Mouse (Mus musculus): ENCODE measurements at regions not wholly inside any gene's neighbourhood (a gene's known extent, or its start where the extent isn't known, plus 50 kb on each side); places are given as distances from the start of the nearest gene placed in this dataset.

DNA sequence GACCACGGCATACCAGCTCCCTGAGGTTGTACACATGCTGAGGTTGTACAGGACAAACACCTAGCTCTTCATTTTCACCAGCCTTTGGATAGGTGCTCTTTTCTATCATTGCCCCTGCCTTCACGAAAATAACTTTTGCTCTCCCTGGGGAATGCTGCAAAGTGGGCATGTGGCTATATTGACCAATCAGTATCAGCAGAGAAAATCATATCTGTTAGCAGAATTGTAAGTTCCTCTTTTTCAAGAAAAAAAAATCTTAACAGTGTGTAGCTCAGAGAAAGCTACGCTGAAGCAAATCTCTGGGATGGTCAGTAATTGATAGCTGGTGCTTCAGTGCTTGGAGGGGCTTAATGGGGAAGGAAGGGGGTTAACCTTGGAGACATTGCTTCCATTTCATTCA is 319.6 kb upstream of the 5930422O12Rik start:
- Histone ChIP-seq H3K9me3 (no peaks in the 10 kb centered on the region), H3K4me1 (replicated peaks) (no peaks in the 10 kb centered on the region), H3K36me3 (no peaks in the 10 kb centered on the region), H3K9ac (replicated peaks) (no peak overlapping the region), H3K27me3 (no peaks in the 10 kb centered on the region), H3K4me3 (replicated peaks) (no peak overlapping the region), H3K27ac (no peak overlapping the region), H3K4me2 (no peak overlapping the region)
- no peak for ATAC-seq (ENCODE audit: insufficient number of reproducible peaks, insufficient read depth, low FRiP score, low TSS enrichment, low read depth)
- WGBS, result 81% methylated on average over 3 of the region's 3 CpGs

- Histone ChIP-seq H3K4me3 (replicated peaks) (no peak overlapping the region), H3K9ac (replicated peaks) (no peak overlapping the region), H3K36me3 (no peaks in the 10 kb centered on the region), H3K9me3 (no peaks in the 10 kb centered on the region), H3K4me1 (replicated peaks) (no peaks in the 10 kb centered on the region), H3K27me3 (no peaks in the 10 kb centered on the region), H3K4me2 (no peak overlapping the region), H3K27ac (no peak overlapping the region)
- ATAC-seq (ENCODE audit: insufficient number of reproducible peaks, insufficient read depth, low FRiP score, low TSS enrichment, low read depth), result no peak
- 70% methylated on average over 17 of the region's 17 CpGs for WGBS
These were observed 313.0 kb upstream of the 5930422O12Rik start for GRCm38 (mm10) chr8:33115271-33116236.

- WGBS, result 88% methylated on average over 3 of the region's 3 CpGs
- Histone ChIP-seq H3K36me3 (no peaks in the 10 kb centered on the region), H3K4me2 (no peak overlapping the region), H3K27ac (no peak overlapping the region), H3K4me3 (replicated peaks) (no peak overlapping the region), H3K9ac (replicated peaks) (no peak overlapping the region), H3K9me3 (no peaks in the 10 kb centered on the region), H3K4me1 (replicated peaks) (no peaks in the 10 kb centered on the region), H3K27me3 (no peaks in the 10 kb centered on the region)
- ATAC-seq (ENCODE audit: insufficient number of reproducible peaks, insufficient read depth, low FRiP score, low TSS enrichment, low read depth), result no peak
These were observed 305.4 kb upstream of the 5930422O12Rik start for GRCm38 (mm10) chr8:33123061-33123587.

DNA sequence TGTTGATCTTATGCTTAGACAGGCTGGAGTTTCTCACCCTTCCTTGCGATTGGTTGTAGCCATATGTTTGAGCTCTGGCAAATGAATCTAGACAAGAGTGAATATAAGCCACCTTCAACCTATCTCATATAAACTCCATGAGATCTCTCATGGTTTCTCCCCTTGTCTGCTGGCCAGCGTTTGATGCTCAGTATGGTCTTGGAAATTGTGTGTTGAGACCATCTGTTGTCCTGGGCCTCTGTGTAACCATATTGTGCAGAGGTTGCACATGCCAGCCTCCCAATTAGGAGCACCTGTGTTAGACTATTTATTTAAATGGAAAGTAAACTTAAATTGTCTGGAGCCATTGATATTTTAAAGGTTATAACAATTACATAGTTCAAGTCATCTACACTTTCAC is 301.5 kb upstream of the 5930422O12Rik start:
- Histone ChIP-seq H3K9ac (replicated peaks) (no peak overlapping the region), H3K27ac (no peak overlapping the region), H3K4me1 (replicated peaks) (no peaks in the 10 kb centered on the region), H3K4me2 (no peak overlapping the region), H3K4me3 (replicated peaks) (no peak overlapping the region), H3K36me3 (no peaks in the 10 kb centered on the region), H3K27me3 (no peaks in the 10 kb centered on the region), H3K9me3 (no peaks in the 10 kb centered on the region)
- 90% methylated on average over 2 of the region's 2 CpGs for WGBS
- no peak for ATAC-seq (ENCODE audit: insufficient number of reproducible peaks, insufficient read depth, low FRiP score, low TSS enrichment, low read depth)

- Histone ChIP-seq H3K9ac (replicated peaks) (no peak overlapping the region), H3K4me3 (replicated peaks) (no peak overlapping the region), H3K36me3 (no peaks in the 10 kb centered on the region), H3K9me3 (no peaks in the 10 kb centered on the region), H3K4me2 (no peak overlapping the region), H3K27me3 (no peaks in the 10 kb centered on the region), H3K4me1 (replicated peaks) (peaks cover 5% of the 10 kb centered on the region), H3K27ac (no peak overlapping the region)
- ATAC-seq (ENCODE audit: insufficient number of reproducible peaks, insufficient read depth, low FRiP score, low TSS enrichment, low read depth), result no peak
- WGBS, result 19% methylated on average over 2 of the region's 2 CpGs
These were observed 289.6 kb upstream of the 5930422O12Rik start for GRCm38 (mm10) chr8:33138874-33139273.

DNA sequence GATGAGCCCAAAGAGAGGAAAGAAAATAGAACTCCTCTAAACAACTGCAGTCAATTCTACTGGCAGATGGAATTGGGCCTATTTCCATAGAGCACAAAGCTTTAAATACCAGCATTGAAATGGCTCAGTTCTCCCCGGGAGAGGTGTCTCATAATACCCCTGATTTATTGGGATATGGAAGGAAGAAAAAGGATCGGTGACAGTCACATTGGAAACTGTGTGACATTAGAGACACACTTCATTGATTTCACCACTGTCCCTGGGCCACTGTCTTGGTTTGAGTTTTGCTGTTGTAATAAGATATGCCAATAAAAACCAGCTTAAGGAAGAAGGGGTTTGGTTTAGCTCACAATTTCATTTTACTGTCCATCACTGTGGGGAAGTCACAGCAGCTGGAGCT is 288.7 kb upstream of the 5930422O12Rik start:
- Histone ChIP-seq H3K9me3 (no peaks in the 10 kb centered on the region), H3K27me3 (no peaks in the 10 kb centered on the region), H3K4me2 (no peak overlapping the region), H3K4me1 (replicated peaks) (peaks cover 5% of the 10 kb centered on the region), H3K36me3 (no peaks in the 10 kb centered on the region), H3K27ac (no peak overlapping the region), H3K9ac (replicated peaks) (no peak overlapping the region), H3K4me3 (replicated peaks) (no peak overlapping the region)
- no peak for ATAC-seq (ENCODE audit: insufficient number of reproducible peaks, insufficient read depth, low FRiP score, low TSS enrichment, low read depth)
- WGBS, result 64% methylated on average over 2 of the region's 2 CpGs

- no peaks in the 10 kb centered on the region for H3K4me1 ChIP-seq (replicated peaks)
- H3K27ac ChIP-seq, result no peak overlapping the region
- no peaks in the 10 kb centered on the region for H3K36me3 ChIP-seq
- H3K27me3 ChIP-seq, result no peaks in the 10 kb centered on the region
- H3K9me3 ChIP-seq, result 0 out of 2 replicates have a peak, but pooled peaks cover 4% of the 10 kb centered on the region
- WGBS, result 87% methylated on average over 6 of the region's 6 CpGs
- H3K4me3 ChIP-seq (replicated peaks), result no peak overlapping the region
- no peak overlapping the region for H3K4me2 ChIP-seq
- H3K9ac ChIP-seq (replicated peaks), result no peak overlapping the region
- ATAC-seq (ENCODE audit: insufficient number of reproducible peaks, insufficient read depth, low FRiP score, low TSS enrichment, low read depth), result no peak
These were observed 250.9 kb upstream of the 5930422O12Rik start for GRCm38 (mm10) chr8:33177642-33178041.

GRCm38 (mm10) chr8:33183029-33183428 is 245.5 kb upstream of the 5930422O12Rik start:
- Histone ChIP-seq H3K4me2 (no peak overlapping the region), H3K4me1 (replicated peaks) (no peaks in the 10 kb centered on the region), H3K4me3 (replicated peaks) (no peak overlapping the region), H3K27ac (no peak overlapping the region), H3K9ac (replicated peaks) (no peak overlapping the region), H3K27me3 (no peaks in the 10 kb centered on the region), H3K36me3 (no peaks in the 10 kb centered on the region), H3K9me3 (0 out of 2 replicates have a peak, but pooled peaks cover 4% of the 10 kb centered on the region)
- 91% methylated on average over 9 of the region's 9 CpGs for WGBS
- no peak for ATAC-seq (ENCODE audit: insufficient number of reproducible peaks, insufficient read depth, low FRiP score, low TSS enrichment, low read depth)
